Mouse (Mus musculus) splenic B cell, adult 2 months (primary cell): ENCODE measurements at regions not wholly inside any gene's neighbourhood (a gene's known extent, or its start where the extent isn't known, plus 50 kb on each side); places are given as distances from the start of the nearest gene placed in this dataset.

Source experiments
- DNase-seq: peaks from one replicate; pipeline ENCODE4 v3.0.0-alpha.2; 2011; ENCODE audit warnings: low read depth, low spot score
- H3K27me3 ChIP-seq: 2 replicates; pipeline ENCODE4 v1.6.1; 2012; ENCODE audit warnings: mild to moderate bottlenecking, low read length, moderate library complexity, mixed read lengths; ENCODE audit not compliant: control insufficient read depth, poor library complexity, insufficient read depth, severe bottlenecking
- H3K36me3 ChIP-seq: 2 replicates; pipeline ENCODE4 v1.6.1; 2012; ENCODE audit warnings: mild to moderate bottlenecking, low read length, moderate library complexity, mixed read lengths; ENCODE audit not compliant: control insufficient read depth, poor library complexity, insufficient read depth, severe bottlenecking

DNA sequence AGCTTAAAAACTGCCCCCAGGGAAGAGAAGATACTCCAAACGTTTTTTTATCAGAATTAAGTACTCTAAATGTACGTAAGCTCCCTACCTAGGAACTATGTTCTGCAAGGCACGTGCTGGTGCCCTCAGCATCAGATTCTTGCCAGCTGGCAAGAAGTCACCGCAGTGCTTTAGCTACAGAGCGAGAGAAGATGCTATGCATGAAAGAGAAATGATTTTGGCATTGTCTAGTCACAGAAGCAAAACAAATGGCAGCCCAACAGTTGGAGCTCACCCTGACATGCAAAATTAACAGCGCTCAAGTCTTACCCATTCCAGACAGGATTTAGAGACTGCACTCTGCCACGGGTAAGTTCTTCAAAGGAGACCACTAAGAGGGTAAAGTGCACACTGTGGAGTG is 311.5 kb downstream of the Glrx3 start:
- no peaks in the 10 kb centered on the region for H3K36me3 ChIP-seq
- 0 out of 2 replicates have a peak, but pooled peaks cover 2% of the 10 kb centered on the region for H3K27me3 ChIP-seq
- DNase-seq, result no peak

DNA sequence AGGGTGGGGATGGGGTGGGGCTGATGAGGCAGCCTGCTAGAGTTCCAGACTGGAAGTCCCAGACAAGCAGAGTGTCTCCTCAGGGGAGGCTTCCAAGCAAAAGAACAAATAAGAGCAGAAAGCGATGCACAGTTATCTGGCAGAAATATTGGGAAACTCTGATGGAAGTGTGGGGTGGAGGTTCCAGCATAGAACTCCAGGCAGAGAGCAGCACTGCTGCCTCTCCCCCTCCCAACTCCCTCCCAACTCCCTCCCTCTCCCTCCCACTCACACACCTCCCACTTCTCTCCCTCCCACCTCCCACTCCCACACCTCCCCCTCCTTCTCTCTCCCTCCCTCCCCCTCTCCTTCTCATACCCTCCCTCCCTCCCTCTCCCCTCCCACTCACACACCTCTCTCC is 313.3 kb downstream of the Glrx3 start:
- Histone ChIP-seq H3K36me3 (no peaks in the 10 kb centered on the region), H3K27me3 (0 out of 2 replicates have a peak, but pooled peaks cover 2% of the 10 kb centered on the region)
- no peak for DNase-seq

DNA sequence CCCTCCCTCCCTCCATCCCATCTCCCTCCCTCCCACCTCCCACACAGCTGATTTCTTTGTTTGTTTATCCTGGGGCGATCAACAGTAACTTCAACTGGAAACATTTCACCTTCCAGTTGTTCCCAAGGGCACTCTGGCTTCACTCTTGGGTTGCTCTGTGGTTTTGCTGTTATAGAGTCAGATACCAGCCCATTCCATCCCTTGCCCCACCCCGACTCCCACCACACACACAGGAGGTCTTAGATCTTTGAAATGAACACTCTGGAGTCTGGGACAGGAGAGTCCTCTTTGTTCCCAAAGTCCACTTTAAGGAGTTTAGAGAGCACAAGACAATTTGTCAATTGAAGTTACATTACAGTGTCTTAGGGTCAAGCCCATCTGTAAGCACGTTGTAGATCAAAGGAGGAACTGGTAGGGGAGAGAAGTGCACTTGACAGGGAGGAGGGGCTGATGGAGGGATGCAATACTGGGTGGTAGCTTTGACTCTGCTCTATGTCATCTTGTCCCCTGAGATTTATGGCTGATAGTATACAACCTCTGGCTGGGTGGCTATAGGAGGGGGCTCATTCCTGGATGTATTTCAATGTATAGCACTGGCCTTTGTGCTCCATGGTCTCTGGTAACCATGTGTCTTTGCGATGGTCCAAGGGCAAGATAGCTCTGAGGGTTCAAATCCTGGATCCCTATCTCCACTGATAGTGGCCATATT is 313.9 kb downstream of the Glrx3 start:
- DNase-seq, result no peak
- Histone ChIP-seq H3K27me3 (0 out of 2 replicates have a peak, but pooled peaks cover 2% of the 10 kb centered on the region), H3K36me3 (no peaks in the 10 kb centered on the region)

DNA sequence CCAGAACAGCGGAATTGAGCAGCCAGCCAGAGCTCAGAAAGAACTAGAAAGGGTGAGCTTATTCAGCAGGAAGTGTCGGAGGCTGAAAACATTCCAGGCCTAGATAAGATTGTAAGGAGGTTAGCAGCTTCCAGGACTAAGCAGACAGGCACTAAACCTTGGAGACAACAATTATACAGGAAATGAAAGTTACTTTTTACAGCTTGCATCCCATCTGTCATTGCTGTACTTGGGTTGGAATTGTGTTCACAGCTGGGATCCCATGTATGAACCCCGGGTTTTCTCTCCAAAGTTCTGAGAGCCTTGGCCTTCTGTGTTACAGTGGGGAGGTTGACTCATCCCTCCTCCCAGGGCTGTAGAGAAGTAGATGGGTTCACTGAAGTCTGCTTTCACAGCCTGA is 328.5 kb downstream of the Glrx3 start:
- Histone ChIP-seq H3K27me3 (no peaks in the 10 kb centered on the region), H3K36me3 (no peaks in the 10 kb centered on the region)
- no peak for DNase-seq

DNA sequence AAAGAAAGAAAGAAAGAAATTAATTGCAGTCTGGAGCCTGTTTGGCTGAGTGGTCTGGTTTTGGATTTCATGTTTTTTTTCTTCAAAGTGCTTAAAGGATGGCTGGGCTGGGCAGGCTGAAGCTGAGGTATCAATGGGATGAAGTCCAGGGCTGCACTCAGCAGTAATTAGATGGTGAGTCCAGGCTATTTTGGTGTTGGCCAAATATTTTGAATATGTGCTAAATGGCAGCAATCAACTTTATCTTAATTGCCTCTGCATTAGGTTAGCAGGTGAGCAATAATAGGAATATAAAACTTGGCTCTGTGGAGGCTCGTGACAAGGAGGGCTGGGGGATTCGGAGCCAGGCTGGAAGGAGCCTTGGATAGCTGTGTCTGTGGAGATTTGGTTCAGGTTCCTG is 329.3 kb downstream of the Glrx3 start:
- H3K27me3 ChIP-seq, result no peaks in the 10 kb centered on the region
- no peak for DNase-seq
- H3K36me3 ChIP-seq, result no peaks in the 10 kb centered on the region

DNA sequence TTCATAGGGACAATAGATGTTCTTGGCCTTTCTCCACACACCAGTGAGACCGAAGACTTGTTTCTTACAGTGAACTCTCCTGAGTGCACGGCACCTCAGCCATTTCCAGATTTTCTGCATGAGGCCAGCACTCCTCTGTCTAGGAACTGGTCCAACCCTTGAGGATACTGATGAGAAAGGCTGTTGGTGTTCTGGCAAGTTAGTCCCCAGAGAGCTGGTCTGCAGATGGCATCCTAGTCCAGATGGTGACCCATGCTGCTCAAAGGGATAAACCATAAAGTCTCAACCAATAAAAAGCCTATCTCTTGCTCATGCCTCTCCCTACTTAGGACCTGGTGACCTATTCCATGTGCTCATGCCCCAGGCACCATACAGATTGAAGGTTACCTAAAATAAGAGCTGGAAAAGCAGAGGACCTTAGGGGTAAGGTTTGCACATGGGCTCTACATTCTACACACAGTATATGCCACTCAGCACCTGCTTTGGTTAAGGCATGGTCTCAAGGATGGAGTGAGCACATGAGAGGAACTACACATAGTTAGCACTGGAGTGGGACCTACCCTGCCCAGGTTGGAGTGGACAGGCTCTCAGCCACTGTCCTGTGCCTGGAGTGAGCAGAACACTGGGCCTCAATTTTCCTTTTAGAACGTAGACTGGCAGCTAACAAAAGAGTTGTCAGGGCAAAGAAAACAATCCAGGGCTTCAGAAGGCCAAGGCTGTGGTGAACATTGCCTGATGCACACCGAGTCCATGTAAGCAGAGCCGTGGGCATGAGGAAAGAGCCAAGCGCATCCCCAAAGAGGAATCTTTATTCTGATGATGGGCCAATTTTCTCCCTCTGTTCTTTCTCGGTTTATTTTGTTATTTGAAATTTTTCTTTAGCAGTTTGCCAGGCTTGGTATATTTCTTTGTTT is 335.9 kb downstream of the Glrx3 start:
- DNase-seq, result no peak
- H3K27me3 ChIP-seq, result no peaks in the 10 kb centered on the region
- no peaks in the 10 kb centered on the region for H3K36me3 ChIP-seq

DNA sequence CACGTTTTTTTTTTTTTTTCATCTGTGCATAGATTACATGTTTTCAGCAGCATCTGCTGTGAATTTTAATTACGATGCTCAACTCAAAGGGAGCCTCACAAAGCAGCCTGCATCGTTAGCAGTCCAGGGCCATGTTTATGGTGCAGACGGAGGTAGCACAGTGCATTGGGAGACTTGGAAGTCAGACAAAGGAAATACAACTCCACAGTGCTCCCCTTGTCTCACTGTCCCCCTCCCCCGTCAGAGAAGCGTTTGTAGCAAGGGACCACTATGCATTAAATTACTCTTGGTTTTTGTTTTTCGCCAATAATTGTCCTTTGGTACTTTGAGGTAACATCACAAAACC is 336.5 kb downstream of the Glrx3 start:
- H3K27me3 ChIP-seq, result no peaks in the 10 kb centered on the region
- H3K36me3 ChIP-seq, result no peaks in the 10 kb centered on the region
- DNase-seq, result no peak

DNA sequence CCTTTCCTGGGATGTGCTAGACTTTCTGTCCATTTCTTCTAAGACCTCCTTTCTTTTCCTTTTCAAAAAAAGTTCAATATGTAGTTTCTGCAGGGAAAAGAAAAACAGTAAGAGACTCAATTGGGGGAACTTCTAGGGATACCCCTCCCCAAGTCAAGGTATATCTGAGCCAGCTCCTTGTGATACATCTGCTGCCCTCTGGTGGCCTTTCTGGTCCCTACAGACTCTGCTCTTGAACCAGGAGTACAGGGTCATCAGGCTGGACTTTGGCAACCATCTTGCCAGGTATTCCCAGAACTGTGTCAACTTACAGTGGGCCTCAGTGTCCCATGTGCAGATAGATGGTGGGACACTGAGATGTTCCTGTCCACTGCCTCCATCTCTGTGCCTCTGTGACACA is 346.5 kb downstream of the Glrx3 start:
- H3K36me3 ChIP-seq, result no peaks in the 10 kb centered on the region
- peak; percentile 81 for DNase-seq
- H3K27me3 ChIP-seq, result no peaks in the 10 kb centered on the region

DNA sequence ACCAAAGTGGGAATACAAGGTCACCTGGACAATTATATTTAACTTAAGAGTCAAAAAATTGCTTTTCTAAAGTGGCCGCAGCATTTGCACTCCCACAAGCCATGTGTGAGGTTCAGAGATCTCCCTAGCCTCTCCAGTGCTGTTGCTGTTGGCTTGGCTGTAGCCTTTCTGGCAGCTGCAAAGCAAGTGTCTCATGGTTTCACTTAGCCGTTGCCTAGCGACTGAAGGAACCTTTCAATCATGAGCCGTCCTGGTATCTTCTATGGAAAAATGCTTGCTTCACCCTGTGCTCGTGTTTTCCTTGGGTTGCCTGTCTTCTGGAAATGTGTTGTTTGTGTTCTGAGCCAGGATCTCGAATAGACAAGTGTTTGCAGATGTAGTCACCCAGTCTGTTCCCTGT is 367.9 kb downstream of the Glrx3 start:
- Histone ChIP-seq H3K27me3 (no peaks in the 10 kb centered on the region), H3K36me3 (no peaks in the 10 kb centered on the region)
- DNase-seq, result no peak

DNA sequence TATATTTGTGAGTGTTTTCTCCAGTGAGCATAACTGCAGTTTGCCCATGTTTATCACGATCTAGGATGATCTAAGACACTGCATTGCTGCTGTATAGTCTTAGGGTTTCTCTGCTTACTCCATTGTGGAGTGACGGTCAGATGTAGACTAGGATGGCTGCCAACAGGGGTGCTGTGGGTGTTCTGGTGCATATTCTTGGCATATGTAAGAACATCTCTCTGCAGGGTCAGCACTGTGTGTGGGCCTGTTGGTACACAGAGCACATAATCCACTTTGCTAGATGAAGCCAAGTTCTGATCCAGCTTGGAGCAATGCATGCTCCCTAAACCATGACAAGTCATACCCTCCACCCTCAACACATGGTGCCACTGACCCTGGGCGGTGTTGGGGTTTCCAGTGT is 375.4 kb downstream of the Glrx3 start:
- Histone ChIP-seq H3K36me3 (no peaks in the 10 kb centered on the region), H3K27me3 (no peaks in the 10 kb centered on the region)
- DNase-seq, result no peak

DNA sequence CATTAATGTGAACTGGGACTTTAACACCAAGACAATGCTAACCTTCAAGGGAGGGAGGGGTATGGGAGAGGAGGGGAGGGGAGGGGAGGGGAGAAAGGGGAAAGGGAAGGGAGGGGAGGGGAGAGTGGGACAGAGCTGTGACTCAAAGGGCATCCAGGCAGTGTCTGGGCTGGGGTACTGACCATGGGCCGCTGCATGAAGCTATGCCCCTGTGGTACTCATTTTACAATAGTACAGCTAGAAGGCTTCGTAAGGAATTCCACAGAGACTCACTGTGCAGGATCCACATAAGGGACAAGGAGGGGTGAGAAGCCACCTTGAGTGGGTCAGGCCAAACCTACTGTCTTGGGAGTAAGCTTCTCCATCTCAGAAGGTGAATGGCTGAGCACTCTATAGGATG is 403.1 kb downstream of the Glrx3 start:
- no peaks in the 10 kb centered on the region for H3K36me3 ChIP-seq
- DNase-seq, result no peak
- H3K27me3 ChIP-seq, result no peaks in the 10 kb centered on the region

DNA sequence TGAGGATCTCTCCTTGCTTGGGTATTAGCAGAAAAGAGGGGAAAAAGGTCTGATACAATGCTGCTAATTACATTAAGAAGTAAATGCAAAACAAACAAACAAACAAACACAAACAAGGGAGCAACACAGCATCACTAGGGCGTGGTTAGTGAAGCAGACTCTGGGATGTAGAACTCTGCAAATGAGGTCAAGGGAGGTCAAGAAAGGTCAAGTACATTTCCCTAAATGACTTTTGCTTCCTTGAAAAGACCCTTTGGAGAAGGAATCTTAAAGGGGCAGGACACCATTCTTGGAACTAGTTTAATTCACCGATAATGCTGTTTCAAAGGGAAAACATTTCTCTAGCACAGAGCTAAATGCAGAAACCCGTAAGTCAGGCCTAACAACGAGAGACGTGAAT is 403.6 kb downstream of the Glrx3 start:
- H3K36me3 ChIP-seq, result no peaks in the 10 kb centered on the region
- no peaks in the 10 kb centered on the region for H3K27me3 ChIP-seq
- DNase-seq, result no peak

DNA sequence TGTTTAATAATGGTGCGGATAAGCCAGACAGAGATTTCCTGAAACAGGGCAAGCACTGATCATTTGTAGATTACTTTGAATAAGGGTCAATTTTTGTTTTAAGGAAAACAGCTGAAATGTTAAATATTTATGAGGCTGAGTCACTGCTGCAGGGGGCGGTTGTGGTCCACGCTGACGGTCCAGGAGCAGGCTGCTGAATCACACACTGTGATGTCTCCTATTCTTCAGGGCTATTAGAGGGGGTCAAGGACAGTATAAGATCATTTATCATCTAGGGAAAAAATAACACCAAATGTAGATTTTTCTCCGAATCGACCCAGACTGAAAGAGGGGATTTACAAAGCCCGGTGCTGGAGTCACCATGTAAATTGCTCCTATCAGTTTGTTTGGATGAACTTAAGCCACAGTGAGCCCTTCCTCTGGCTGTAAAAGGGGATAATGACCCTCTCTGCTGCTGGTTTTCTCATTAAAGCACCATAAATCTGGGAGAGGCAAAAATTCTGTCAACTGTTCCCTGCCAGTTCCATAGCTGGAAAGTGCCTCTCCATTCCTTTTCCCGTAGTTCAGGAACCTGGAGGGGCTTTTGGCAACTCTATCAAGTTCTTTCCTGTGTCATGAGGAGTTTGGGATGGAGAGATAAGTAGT is 404.2 kb downstream of the Glrx3 start:
- H3K27me3 ChIP-seq, result no peaks in the 10 kb centered on the region
- DNase-seq, result no peak
- no peaks in the 10 kb centered on the region for H3K36me3 ChIP-seq

DNA sequence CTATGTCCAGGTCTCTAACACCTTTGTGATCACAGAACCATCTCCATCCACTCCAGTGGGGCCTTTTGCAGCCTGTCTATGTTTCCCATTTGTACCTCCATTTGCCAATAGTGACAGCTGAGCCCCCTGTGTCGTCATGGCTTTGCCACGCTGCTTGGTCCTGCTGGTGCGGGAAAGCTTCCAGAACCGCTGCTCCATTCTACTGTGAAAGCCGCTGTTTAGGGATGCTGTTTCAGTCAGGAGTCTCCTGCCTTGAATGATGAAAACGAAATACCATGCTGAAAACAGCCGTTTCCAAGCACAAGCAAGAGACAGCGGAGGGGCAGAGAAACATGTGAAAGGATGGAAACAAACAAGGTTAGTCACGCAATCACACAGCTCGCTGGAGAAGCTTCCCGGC is 410.4 kb downstream of the Glrx3 start:
- no peak for DNase-seq
- Histone ChIP-seq H3K27me3 (no peaks in the 10 kb centered on the region), H3K36me3 (no peaks in the 10 kb centered on the region)

DNA sequence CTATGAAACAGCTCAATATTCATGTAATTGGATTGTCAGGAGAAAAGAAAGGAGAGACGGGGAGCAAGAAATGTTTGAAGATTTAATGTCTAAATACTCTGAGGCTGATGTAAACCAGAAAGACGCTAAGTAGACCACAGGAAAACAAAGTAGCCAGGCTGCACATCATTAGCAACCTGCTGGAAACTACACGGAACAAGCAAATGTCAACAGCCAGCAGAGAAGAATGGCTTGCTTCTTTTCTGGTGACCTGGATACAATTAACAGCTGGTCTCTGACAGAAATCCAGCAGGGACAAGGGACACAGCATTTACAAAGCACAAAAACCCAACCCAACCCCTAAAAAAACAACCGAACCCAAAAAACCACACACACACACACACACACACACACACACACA is 413.6 kb downstream of the Glrx3 start:
- no peaks in the 10 kb centered on the region for H3K36me3 ChIP-seq
- no peak for DNase-seq
- H3K27me3 ChIP-seq, result no peaks in the 10 kb centered on the region
